Mouse (Mus musculus) embryo, embryonic 10 days (tissue): ENCODE data around the gene 4930469K13Rik.

ENCODE experiments used
- DNase-seq: peaks from one replicate; pipeline ENCODE4 v3.0.0-alpha.2; 2015; ENCODE audit warnings: low spot score

Gene 4930469K13Rik

GRCm38 (mm10) chr11:34035909-34036658 is 62.3 kb downstream of the 4930469K13Rik start:
- no peak for DNase-seq

GRCm38 (mm10) chr11:34034794-34035193 is 63.6 kb downstream of the 4930469K13Rik start:
- no peak for DNase-seq

- no peak for DNase-seq
These were observed 64.3 kb downstream of the 4930469K13Rik start for GRCm38 (mm10) chr11:34034008-34034505.

GRCm38 (mm10) chr11:34031015-34031805 is 67.1 kb downstream of the 4930469K13Rik start:
- DNase-seq: no peak

GRCm38 (mm10) chr11:34029658-34030057 is 68.7 kb downstream of the 4930469K13Rik start:
- DNase-seq: no peak

- no peak for DNase-seq
These were observed 73.3 kb downstream of the 4930469K13Rik start for GRCm38 (mm10) chr11:34025091-34025490.

DNA sequence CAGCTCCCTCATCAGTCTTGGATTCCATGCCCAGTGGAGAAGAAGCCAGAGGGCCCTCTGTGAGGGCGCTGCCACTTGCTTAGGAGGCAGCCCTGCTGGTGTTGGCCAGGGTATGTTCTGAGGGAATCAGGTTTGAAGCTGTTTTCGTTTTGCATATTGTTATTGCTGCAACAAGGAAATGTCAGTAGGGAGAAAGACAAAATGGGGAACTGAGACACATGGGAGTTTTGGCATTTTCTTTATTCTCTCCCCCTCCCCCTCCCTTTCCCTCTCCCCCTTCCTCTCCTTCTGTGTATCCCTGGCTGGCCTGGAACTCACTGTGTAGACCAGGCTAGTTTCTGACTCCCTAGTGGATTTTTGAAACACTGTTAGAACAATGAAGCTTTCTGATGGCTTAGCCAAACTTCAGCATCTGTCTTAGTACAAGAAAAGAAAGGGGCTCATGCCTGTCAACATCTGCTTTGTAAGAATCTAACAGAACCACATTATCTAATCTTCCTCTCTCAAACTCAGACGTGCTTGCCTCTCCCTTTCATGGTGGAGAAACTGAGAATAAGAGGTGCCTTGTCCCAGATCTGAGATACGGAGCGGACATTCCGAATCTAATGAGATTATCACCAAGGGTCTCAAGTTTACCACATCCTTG is 86.2 kb downstream of the 4930469K13Rik start:
- DNase-seq: no peak

DNA sequence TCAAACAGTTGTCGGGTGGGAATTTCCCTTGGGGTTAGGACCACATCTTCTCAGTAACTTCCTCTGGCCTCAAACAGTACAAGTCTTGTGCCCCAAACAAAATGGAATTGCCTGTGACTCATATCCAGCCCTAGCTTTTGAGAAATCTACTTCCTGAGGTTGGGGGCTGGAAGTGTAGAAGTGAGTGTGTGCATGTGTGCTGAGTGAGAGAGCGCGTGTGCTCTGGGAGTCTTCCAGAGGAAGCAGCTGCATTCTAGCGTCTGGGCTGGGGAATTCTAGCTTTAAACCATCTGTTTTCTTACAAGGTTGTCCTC is 87.5 kb downstream of the 4930469K13Rik start:
- peak; percentile 19 for DNase-seq

DNA sequence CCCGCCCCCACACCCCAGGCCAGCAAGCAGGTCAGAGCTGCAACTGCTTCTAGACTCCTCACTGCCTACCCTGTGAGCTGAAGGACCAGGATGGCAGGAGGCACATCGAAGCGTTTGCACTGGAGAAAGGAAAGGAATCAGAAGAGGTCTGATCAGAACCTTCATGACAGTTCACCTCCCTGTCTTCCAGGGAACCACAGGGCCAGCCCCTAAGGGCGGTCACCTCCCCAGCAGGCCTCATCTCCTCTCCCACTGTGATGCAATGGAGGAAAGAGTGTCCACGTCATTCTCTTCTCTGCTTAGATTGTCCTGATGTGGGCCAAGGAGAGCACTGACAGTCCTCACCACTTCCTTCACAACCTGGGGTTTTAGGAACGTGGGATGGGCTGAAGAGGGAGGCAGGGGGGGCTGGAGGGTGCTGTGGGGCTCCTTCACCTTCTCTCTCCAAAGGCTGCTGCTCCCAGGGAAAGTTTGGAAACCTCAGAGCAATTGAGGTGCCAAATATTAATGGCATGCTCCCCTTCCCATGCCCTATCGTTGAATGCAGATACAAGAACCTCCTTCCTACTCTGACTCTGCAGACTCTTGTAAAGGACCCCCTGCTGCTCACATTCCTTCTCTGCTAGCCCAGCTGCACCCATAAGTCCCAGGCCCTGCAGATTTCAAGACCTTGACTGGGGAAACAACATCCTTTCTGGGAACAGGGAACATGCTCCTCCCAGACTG is 88.1 kb downstream of the 4930469K13Rik start:
- DNase-seq: no peak

DNA sequence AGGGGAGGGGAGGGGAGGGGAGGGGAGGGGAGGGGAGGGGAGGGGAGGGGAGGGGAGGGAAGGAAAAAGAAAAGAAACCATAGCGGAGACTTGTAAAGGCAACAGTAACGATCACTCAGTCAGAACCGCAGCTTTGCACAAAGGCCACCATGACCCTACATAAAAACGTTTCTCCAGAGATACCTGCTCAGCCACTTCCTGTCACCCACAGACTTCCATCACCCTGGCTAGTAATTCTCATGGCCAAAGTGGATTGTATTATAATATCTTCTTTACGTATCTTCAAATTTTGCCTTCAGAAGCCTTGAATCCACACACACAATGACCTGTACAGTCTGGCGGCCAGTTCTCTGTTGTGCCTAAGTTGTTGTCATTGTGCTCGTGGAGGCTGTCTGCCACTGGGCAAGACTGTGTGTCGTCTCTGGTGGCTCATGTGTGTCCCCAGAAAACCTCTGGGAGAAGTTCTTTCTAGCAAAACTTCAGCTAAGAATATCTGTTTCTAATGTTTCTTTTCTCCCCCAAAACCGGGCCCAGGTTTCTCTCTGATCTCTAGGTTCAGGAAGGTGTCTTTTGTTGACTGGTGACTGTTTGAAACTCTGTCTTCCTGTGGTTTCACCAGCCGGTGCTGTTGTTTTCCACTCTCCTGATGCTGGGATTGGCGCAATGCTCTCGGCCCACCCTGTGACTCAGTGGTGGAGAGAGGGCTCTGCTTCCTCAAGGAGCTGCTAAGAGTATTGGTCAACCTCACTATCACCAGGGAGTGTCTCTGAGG is 88.9 kb downstream of the 4930469K13Rik start:
- no peak for DNase-seq

DNA sequence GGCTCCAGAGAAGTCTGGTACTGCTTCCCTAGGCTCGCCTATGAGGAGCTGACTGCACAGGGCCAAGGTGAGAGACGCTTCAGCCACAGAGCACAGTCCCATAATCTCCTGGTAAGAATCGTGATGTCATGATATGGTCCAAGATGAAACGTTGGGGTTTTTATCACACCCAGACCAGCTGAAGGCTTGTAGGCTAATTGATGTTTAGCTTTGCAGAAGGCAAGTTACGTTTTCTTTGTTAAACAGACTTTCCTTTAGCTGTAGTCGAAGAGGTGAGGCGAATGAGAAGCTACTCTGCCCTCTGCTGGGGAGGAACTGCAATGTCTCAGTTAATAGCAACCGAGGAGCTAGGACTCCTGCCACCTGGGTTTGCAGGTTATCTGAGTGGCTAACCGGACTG is 89.7 kb downstream of the 4930469K13Rik start:
- DNase-seq: peak; percentile 79

- no peak for DNase-seq
These were observed 90.1 kb downstream of the 4930469K13Rik start for GRCm38 (mm10) chr11:34008214-34008613.

- no peak for DNase-seq
These were observed 90.7 kb downstream of the 4930469K13Rik start for GRCm38 (mm10) chr11:34007616-34008015.

- DNase-seq: no peak
These were observed 95.8 kb downstream of the 4930469K13Rik start for GRCm38 (mm10) chr11:34002593-34002965.

GRCm38 (mm10) chr11:34001938-34002592 is 96.3 kb downstream of the 4930469K13Rik start:
- DNase-seq: peak; percentile 47

- DNase-seq: no peak
These were observed 97.9 kb downstream of the 4930469K13Rik start for GRCm38 (mm10) chr11:34000416-34000815.

- DNase-seq: no peak
These were observed 100.1 kb downstream of the 4930469K13Rik start for GRCm38 (mm10) chr11:33998244-33998643.

GRCm38 (mm10) chr11:33993496-33993895 is 104.9 kb downstream of the 4930469K13Rik start:
- no peak for DNase-seq

- DNase-seq: no peak
These were observed 105.4 kb downstream of the 4930469K13Rik start, which contains the start of gene Kcnip1 for GRCm38 (mm10) chr11:33992938-33993337. Kcnip1 (minus strand) TSS chr11:33993152.

GRCm38 (mm10) chr11:33990002-33990401 is 108.4 kb downstream of the 4930469K13Rik start:
- no peak for DNase-seq

GRCm38 (mm10) chr11:33986525-33986924 is 111.8 kb downstream of the 4930469K13Rik start:
- no peak for DNase-seq
